Mouse (Mus musculus): Measurements from ENCODE around the gene Mob3a.
A peak's percentile ranks its signal among the peaks of the same experiment; 100 is the strongest.

Gene Mob3a

DNA sequence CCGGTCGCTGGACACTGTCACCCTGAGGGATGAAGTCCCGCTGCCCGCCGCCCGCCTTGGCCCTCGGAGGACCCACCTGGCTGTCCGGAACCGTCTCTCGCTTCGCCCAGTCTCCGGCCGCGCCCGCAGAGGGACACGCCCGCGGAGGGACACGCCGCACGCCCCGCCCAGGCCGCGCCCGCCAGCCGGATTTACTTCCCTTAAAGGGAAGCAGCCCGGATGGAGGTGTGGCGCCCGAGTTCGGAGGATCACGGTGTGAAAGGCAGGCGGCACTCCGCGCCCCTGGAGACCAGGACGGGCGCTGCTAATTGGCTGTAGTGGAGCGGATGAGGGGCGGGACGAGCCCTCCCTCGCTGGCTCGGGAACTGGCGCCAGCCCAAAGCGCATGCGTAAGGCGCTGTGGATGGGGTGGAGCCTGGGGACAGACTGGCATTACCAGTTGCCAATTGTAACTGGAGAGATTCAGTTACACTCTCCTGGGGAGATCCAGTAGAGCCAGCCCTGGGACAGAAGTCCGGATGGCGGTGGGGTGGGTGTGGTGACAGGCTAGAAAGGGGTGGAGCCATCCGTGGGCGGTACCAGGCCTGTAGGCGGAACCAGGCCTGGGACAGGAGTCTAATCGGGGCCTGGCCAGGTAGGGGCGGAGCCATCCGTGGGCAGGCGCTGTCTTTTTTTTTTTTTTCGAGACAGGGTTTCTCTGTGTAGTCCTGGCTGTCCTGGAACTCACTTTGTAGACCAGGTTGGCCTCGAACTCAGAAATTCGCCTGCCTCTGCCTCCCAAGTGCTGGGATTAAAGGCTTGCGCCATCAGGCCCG, at the start of gene Mob3a, which contains the start of gene Izumo4:
Gene Mob3a, minus strand, starts transcription at position 257 of the 815 bp plus-strand sequence.
Gene Izumo4, plus strand, starts transcription at position 464 of the 815 bp plus-strand sequence.
- DNase-seq (ENCODE audit: low spot score in 2 of 2) = peak; percentile 99 to 100

DNA sequence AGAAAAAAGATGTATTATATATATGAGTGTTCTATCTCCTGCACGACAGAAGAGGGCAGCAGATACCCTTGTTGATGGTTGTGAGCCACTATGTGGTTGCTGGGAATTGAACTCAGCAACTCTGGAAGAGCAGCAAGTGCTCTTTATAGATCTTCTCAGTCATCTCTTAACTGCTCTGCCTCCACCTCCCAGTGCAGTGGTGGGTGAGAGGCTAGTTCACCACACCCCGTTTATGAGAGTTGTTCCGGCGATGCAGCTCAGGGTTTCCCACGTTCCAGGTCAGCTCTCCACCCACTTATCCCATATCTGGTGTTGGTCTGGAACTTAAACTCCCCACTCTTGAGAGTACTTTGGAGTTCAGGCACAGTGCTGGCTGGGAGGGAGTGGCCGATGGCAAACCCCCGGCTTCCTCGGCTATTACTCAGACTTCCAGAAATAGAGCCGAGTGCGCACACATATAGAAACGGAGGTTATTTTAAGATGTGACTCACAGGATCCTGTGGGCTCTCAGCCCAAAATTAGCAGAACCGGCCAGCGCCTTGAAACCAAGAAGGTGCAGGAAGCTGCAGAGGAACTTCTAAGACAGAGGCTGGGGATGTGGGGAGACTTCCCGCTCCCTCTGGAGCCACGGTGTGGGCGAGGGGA, 49.5 kb upstream of the Mob3a start:
- peak in 1 of 2 experiments; percentile 44 for DNase-seq (ENCODE audit: low spot score in 2 of 2)

GRCm38 (mm10) chr10:80748609-80749008, 46.8 kb upstream of the Mob3a start:
- peak in 1 of 2 experiments; percentile 70 for DNase-seq (ENCODE audit: low spot score in 2 of 2)

DNA sequence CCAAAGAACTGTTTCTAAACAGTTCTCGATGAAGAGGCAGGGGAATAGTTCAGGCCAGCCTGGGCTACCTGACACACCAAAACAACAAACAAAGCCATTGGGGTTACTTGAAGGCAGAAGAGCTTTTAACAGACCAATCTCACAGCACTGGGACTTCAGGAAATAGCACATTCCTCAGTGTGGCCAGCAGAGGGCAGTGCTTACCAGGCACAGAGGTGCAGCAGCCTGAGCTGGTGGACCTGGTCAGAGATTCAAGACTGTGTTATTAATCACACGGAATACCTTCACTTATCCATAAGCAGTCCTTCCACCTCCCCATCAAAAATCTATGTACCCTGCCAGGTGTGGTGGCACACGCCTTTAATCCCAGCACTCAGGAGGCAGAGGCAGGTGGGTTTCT, 45.6 kb upstream of the Mob3a start:
- DNase-seq (ENCODE audit: low spot score in 2 of 2) = peak; percentile 65 to 81

DNA sequence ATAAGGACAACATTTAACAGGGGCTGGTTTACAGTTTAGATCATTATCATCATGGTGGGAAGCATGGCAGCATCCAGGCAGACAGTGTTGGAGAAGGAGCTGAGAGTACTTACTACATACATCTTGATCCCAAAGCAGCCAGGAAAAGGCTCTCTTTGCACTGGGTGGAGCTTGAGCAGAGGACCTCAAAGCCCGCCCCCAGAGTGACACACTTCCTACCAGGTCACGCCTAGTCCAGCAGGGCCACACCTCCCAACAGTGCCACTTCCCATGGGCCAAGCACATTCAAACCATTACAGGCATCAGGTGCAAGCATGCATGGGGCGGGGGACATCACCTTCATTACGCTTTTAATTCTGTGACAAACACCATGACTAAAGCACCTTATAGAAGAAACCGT, 42.5 kb upstream of the Mob3a start:
- peak in 1 of 2 experiments; percentile 65 for DNase-seq (ENCODE audit: low spot score in 2 of 2)

DNA sequence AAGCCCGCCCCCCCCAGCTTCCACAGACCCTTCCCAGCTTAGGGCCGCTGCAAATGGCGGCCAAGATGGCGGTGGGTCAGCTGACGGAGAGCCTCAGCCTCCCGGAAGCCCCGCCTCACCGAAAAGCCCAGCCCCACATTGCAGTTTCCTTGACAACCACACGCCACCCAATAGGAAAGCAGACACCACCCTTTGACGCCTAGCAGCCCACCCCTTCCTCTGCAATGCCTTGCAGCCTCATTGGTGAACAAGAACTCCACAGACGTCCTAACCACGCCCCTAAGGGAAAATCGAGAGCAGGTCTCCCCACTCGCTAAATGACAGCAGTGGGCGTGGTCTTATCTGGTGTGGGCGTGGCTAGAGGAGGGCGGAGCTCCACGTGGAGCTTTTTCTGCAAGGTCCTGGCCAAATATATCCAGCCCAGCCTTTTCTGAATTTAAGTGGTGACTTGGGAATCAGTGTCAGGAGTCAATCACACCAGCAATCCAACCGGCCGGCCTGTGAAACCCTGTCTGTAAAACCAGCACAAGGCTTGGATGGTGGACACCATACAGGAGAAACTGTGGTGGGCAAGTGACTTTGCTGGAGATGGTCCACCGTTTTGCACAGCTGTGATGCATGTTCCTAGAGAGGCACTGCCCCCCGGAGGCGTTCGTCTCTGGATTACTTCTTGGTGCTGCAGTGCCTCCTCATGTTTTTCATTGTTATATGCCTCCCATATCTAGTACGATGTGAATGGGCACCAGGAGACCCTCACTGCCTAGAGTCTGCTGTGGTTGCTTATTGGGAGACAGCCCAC, 40.6 kb upstream of the Mob3a start, which contains the start of gene Ap3d1:
Gene Ap3d1, minus strand, starts transcription at position 85 of the 799 bp plus-strand sequence.
- peak; percentile 97 to 98 for DNase-seq (ENCODE audit: low spot score in 2 of 2)

DNA sequence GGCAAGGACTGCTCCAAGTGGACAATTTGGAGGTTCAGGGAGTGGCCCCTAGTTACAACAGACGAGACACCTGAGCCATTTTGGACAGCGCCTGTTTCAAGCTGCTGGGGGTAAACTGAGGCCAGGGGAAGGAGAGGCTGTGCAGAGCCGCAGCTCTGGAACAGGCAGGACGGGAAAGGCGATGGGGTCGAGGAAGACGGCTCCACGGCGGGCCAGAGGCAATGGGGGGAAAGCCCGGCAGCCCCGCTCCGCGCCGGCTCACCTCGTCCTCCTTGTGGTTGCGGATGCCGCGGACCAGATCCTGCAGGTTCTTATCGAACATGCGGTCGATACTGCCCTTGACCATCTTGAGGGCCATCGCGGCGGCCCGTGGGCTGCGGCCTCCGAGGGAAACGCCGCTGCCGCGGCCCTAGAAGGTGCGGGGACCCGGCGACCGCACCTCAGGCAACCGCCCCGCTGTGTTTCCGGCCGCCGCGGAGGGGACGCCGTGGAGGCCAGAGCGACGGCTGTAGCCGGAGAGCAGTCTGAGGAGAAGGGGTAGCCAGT, 39.9 kb upstream of the Mob3a start:
- DNase-seq (ENCODE audit: low spot score in 2 of 2) = no peak

- no peak for DNase-seq (ENCODE audit: low spot score in 2 of 2)
These were observed 39.4 kb upstream of the Mob3a start for GRCm38 (mm10) chr10:80741146-80741545.

GRCm38 (mm10) chr10:80738657-80739056, 36.9 kb upstream of the Mob3a start:
- no peak for DNase-seq (ENCODE audit: low spot score in 2 of 2)

- DNase-seq (ENCODE audit: low spot score in 2 of 2) = no peak
These were observed 35.0 kb upstream of the Mob3a start for GRCm38 (mm10) chr10:80736731-80737130.

DNA sequence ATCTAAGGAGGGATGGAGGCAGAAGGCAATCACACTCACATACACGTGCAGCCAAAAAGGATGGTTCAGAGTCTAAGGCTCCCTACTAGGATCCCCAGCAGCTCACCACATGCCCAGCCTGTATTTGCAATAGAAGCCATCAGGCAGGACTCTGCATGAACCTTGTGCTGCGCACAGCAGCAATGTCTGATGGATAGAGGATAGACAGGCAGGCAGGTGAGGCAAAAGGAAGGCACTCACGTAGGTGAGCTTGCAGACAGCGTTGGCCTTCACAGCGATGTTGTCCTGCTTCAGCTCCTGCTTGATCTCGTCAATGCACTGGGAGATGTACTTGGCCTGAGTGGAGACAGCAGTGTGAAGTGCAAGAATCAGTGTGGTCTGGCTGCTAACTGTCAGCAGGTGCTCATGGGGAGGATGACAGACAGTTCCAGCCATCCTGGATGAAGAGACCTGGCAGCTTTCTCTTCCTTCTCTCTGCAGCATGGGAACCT, 30.9 kb upstream of the Mob3a start:
- DNase-seq (ENCODE audit: low spot score in 2 of 2) = no peak

DNA sequence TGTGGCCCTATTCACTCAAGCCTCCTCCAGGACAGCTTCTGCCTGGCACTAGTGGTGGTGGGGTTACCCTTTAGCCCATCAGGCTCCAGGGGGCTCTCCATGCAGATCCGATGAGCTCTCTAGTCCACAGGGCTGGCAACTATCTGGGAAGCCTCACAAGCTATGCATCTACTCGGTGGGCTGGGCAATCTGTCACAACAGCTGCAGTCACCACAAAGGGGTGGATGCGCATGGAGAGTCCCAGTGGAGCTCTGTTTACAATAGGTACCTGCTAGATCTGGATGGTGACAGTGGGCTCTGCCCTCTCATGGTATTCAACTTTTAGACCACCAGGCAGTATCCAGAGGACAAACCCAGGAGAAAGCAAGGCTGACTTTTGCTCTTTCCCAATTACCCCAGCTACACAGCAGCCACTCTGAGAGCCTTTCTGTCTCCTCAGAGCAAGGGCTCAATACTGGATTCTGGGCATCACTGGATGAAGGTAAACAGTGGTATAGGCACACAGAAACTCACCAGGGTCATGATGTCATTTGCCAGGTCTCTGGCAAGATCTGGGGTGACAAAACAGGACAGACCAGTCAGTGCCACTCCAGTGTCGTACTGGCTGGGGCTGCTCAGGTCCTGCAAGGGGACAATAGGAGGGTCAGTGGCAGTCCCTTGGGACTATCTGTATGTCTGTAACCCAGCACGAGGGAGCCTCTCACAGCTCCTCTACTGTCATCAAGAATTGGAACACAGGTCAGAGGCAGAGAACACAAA, 25.8 kb upstream of the Mob3a start:
- DNase-seq (ENCODE audit: low spot score in 2 of 2) = no peak

DNA sequence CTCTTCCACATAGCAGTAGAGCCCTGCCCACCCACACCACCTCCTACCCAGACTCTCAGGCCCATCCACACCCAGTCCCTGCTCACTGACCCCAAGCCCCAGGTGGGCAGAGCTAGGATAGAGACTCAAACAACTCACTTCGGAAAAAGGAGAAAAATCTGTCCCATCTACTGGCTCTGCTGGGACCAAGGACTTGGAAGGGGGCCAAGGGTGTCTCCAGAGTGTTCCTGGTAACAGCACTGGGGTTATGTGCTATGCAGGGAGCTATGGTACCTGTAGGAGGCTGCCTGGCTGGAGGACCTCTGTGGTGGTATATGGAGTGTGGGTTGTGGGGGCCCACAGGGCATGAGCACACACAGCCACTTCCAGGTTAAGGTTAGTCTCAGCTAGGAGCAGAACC, 15.5 kb upstream of the Mob3a start:
- DNase-seq (ENCODE audit: low spot score in 2 of 2) = no peak

- no peak for DNase-seq (ENCODE audit: low spot score in 2 of 2)
These were observed 9.1 kb upstream of the Mob3a start for GRCm38 (mm10) chr10:80710834-80711233.

DNA sequence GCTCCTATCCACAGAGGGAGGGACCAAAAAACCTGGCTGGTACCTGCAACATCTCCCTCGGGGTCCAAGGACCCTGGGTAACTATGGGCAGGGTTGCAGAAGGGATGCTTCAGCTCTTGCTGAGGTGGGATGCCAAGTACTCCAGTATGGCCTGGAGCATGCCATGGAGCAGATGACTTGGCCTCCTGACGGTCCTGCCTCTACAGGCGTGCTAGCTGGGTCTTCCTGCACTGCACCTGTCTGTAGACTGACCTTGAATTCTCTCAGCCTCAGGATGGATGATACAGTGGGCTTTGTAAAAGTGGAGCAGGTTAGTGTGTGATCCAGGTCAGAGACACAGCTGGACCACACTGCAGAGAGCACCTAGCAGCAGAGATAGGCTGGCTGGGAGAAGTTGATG, 3.7 kb upstream of the Mob3a start:
- no peak for DNase-seq (ENCODE audit: low spot score in 2 of 2)

- no peak for DNase-seq (ENCODE audit: low spot score in 2 of 2)
These were observed 3.3 kb upstream of the Mob3a start for GRCm38 (mm10) chr10:80705033-80705432.

GRCm38 (mm10) chr10:80704418-80704817, 2.6 kb upstream of the Mob3a start:
- no peak for DNase-seq (ENCODE audit: low spot score in 2 of 2)

DNA sequence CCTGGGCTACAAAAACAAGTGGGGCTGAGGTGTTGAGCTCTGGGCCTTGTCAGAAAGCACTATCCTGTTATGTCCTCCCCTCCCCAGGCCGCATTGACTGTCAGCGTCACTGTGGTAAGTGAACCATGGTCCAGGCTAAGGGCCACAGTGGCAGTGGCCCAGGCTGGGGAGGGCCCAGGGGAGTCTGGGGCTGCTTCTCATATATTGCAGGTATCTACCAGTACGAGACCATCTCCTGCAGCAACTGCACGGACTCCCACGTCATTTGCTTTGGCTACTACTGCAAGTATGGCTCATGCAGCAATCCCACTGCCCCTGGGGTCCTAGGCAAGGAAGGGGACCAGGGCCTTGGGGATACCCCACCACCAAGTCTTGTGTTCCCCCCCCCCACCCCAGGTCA, 1.9 kb upstream of the Mob3a start:
- no peak for DNase-seq (ENCODE audit: low spot score in 2 of 2)

DNA sequence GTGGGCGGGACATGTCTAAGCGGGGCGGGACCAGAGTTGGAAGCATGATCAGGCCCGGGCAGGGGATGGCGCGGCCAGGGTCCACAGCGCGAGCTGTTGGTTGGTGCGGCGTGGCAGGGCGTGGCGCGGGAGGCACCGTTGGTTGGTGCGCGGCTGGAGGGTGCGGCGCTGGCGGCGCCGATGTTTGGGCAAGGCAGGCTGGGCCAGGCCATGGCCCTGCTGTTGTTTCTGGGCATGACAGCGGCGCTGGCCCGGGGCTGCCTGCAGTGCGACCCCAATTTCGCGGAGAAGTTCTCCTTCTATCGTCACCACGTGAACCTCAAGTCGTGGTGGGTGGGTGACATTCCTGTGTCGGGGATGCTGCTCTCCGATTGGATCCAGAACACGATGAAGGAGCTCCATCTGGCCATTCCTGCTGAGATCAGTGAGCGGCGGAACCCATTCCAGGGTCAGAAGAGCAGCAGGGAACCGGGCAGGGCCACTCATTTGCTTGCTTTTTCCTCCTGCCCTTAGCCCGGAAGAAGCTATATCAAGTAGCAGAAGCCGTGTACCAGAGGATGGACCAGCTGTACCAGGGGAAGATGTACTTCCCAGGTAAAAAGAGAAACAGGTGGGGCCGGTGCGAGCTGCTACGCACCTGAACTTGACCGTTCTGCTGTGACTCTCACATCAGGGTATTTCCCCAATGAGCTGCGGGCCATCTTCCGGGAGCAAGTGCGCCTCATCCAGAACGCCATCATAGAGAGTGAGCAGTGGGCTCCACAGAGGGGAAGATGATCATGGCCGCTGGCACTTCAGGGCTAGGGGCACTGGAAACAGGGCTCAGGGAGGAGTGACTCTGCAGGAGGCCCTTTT, 986 bp upstream of the Mob3a start:
- DNase-seq (ENCODE audit: low spot score in 2 of 2) = peak; percentile 94 to 96

DNA sequence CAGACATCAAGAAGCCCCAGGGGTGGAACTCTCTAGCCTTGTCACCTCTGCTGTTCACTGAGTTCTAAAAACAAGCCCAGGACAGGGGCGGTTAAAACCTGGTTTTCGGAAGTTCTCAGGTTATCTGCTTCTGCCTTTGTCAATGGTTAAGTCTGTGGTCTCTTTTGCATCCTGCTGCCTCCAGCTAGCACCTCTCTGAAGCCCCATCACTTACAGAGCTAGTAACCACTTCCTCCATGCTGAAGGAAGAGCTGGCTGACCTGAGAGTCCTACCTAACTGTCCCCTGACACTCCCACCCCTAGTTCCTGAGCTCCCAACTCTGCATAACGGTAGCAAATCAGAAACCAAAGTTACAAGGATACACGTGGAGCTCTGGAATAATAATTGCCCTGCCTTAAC, 1.0 kb downstream of the Mob3a start:
- no peak for DNase-seq (ENCODE audit: low spot score in 2 of 2)
